Mouse (Mus musculus): ENCODE data around the gene Sgo2a.

GRCm38 (mm10) chr1:58074266-58074665, 78.5 kb downstream of the Sgo2a start:
- TF ChIP-seq EP300 (IDR thresholded peaks at IDR 0.05), result no peak
- TF ChIP-seq CTCF (IDR thresholded peaks at IDR 0.05), result no peak
